Mouse (Mus musculus): ENCODE measurements around the gene Appl2.

DNA sequence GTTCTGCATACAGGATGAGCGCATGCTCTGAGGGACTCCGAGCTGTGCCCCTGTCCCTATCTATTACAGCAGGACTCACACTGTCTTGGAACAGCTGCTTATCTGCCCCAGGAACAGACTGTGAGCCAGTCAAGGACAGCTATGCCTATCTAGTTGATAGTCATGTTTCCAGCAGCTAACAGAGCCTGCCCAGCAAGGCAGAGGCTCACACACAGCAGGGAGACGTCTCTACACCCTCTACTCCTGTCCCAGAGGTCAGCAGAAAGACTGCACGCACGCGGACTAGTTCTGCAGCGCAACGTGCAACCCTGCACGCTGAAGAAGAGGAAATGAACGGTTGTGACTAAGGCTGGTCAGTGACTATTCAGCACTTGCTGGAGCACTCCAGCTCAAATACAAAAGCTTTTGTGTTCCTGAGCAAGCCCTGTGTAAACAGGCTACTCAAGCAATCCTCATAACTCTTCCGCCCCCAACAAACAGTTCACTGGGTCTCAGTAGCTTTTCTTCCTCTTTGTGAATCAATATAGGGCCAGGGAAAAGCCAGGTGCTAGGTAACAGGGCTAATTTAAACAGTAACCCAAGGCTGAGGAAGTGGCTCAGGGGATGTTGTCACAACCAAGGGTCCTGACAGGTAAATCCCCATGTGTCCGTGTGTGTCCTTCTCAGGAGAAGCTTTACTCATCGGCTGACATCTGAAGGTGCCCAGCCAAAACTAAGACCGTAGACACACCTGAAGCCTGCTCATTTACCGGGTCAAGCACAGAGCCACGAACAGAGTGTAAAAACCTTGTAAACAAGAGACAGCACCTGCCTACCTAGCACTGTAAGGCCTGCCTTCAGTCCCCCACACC, 3.4 kb downstream of the Appl2 start:
- TF ChIP-seq POLR2A (IDR thresholded peaks at IDR 0.05; ENCODE audit: control insufficient read depth, low read depth, low read length): peak; percentile 56; the same call in 1 of the 2 replicates
- TF ChIP-seq CTCF (IDR thresholded peaks at IDR 0.05; ENCODE audit: control insufficient read depth, insufficient read depth, insufficient replicate concordance, low read depth, low read length): no peak

All from testis, adult 2 months (tissue).